Mouse (Mus musculus): Measurements from ENCODE around the gene Nacc2. TPM values are rescaled to one million over a fixed set of nuclear protein-coding genes. Genes with fewer than 3 reads are reported as not detected.

Gene Nacc2
- polyA plus RNA-seq, 1 experiment from 2014 or later = 5.1 TPM

DNA sequence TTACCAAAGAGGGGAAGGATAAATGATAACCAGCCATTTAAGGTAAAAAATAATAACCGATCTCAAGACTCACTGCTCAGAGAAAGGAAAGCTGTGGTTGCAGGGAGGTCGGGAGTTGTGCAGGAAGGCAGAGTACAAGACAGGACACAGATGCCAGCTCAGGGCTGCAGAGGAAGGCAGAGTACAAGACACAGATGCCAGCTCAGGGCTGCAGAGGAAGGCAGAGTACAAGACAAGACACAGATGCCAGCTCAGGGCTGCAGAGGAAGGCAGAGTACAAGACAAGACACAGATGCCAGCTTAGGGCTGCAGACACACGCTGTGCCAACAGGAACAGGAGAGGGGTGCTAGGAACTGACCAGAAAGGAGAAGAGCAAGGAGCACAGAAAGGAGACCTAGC, 42.2 kb downstream of the Nacc2 start:
- Histone ChIP-seq H3K4me1 (0 out of 2 replicates have a peak, but pooled peaks cover 4% of the 10 kb centered on the region), H3K36me3 (no peaks in the 10 kb centered on the region), H3K27me3 (ENCODE audit: insufficient read depth, poor library complexity, severe bottlenecking) (peaks cover 6% of the 10 kb centered on the region; the same call in 1 of the 2 replicates), H3K27ac (no peak overlapping the region), H3K4me3 (no peak overlapping the region), H3K9me3 (no peaks in the 10 kb centered on the region)
- no peak for DNase-seq (ENCODE audit: low spot score)
- 76% methylated on average over 3 of the region's 3 CpGs for WGBS

DNA sequence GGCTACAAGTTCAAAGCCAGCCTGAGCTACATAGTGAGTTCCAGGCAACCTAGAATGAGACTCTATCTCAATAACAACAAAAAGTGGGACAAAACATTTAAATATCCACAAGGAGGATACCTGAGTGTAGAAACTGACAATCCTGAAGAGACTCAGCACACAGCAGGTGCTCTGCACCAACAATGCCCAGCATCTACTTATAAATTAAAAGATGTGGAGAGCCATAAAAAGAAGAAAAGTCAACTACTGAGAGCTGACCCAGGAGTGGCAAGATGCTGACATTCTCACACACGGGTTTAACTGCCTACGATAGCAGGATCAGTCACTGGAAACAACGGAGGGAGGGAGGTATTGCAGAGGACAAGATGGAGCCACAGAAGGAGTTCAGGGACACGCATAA, 43.6 kb downstream of the Nacc2 start:
- WGBS = 82% methylated on average over 4 of the region's 4 CpGs
- Histone ChIP-seq H3K4me3 (no peak overlapping the region), H3K27ac (no peak overlapping the region), H3K4me1 (0 out of 2 replicates have a peak, but pooled peaks cover 4% of the 10 kb centered on the region), H3K9me3 (no peaks in the 10 kb centered on the region), H3K27me3 (ENCODE audit: insufficient read depth, poor library complexity, severe bottlenecking) (no peaks in the 10 kb centered on the region), H3K36me3 (no peaks in the 10 kb centered on the region)
- no peak for DNase-seq (ENCODE audit: low spot score)

DNA sequence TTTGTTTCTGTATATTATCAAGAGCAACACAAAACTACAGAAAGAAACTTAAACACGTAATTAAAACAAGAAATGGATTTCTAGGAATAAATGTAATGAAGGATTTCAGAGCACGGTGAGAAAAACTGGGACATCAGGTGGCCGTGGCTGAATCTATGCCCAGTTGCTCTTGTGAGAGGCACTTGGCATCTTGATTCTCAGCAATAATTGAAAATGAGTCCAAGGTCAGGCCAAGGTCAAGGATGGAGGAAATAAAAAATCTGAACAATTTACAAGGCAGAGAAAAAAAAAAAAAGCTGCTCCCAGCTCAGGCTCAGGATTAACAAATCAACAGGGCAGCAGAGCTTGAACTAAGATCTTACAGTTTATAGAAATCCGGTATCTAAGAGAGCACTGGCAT, 46.0 kb downstream of the Nacc2 start:
- Histone ChIP-seq H3K27me3 (ENCODE audit: insufficient read depth, poor library complexity, severe bottlenecking) (no peaks in the 10 kb centered on the region), H3K36me3 (no peaks in the 10 kb centered on the region), H3K9me3 (no peaks in the 10 kb centered on the region), H3K4me1 (0 out of 2 replicates have a peak, but pooled peaks cover 4% of the 10 kb centered on the region), H3K4me3 (no peak overlapping the region), H3K27ac (no peak overlapping the region)
- 86% methylated on average over 4 of the region's 4 CpGs for WGBS
- DNase-seq (ENCODE audit: low spot score) = no peak

DNA sequence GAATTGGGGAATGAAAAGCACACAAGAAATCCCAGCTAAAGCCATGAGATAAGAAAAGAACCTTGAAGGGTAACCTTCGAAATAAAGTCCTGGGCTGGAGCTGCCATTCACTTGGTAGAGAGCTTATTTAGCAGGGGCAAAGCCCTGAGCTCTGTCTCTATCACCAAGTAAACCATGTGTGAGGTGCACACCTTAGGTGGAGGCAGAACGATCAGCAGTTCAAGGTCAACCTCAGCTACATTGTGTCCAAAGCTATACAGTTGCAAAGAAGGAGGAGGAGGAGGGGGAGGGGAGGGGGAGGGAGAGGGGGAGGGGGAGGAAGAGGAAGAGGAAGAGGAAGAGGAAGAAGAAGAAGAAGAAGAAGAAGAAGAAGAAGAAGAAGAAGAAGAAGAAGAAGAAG, 46.9 kb downstream of the Nacc2 start:
- Histone ChIP-seq H3K4me1 (0 out of 2 replicates have a peak, but pooled peaks cover 4% of the 10 kb centered on the region), H3K4me3 (no peak overlapping the region), H3K36me3 (no peaks in the 10 kb centered on the region), H3K27ac (no peak overlapping the region), H3K27me3 (ENCODE audit: insufficient read depth, poor library complexity, severe bottlenecking) (no peaks in the 10 kb centered on the region), H3K9me3 (no peaks in the 10 kb centered on the region)
- no peak for DNase-seq (ENCODE audit: low spot score)
- 77% methylated on average over 2 of the region's 2 CpGs for WGBS

DNA sequence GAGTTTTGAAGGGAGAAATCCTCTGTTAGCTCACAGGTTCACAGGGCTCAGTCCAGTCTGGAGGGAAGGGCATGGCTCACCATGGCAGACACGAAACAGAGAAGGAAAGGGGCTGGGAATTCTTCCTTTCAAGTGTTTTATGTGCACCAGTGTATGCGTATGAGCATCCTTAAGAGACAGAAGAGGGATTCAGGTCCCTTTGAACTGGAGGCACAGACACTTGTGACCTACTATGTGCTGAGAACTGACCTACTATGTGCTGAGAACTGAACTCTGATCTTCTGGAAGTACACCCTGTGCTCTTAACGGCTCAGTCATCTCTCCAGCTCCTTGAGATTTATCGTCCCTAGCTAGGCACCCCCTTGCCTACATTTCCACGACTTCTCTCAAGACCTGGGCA, 48.5 kb downstream of the Nacc2 start:
- H3K4me3 ChIP-seq = no peak overlapping the region
- no peaks in the 10 kb centered on the region for H3K27me3 ChIP-seq (ENCODE audit: insufficient read depth, poor library complexity, severe bottlenecking)
- no peaks in the 10 kb centered on the region for H3K4me1 ChIP-seq
- no peaks in the 10 kb centered on the region for H3K36me3 ChIP-seq
- DNase-seq (ENCODE audit: low spot score) = no peak
- no peaks in the 10 kb centered on the region for H3K9me3 ChIP-seq
- H3K27ac ChIP-seq = no peak overlapping the region
- 83% methylated on average over 5 of the region's 5 CpGs for WGBS

DNA sequence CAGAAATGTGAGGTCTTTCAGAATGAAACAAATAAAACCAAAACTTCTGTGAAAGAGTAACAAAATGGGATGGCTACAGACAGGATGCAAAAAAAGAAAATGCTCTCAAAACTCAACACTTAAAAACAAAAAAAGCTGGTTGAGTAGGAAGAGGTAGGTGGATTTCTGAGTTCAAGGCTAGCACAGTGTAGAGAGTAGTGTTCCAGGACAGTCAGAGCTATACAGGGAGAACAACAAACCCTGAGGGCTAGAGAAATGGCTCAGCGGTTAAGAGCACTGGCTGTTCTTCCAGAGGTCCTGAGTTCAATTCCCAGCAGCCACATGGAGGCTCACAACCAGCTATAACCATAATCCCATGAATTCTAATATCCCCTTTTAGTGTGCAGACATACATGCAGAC, 54.4 kb downstream of the Nacc2 start:
- WGBS = 77% methylated on average over 1 of the region's 1 CpGs
- DNase-seq (ENCODE audit: low spot score) = no peak

DNA sequence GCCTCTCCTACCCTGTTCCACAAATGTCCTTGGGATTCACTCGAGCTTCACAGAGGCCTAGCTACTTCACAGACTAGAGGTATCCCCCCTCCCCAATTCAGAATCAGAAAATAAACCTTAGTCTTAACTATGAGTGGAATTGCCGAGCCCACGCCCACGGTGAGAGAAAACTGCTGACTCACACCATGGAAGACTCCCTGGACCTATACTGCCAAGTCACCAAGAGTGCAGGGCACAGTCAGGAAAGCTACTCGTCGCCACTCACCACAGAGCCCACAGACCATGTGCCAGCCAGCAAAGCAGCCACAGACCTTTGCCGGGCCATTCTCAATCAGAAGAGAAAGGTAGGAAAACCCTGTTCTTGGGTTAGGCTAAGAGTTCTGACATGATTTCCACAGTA, 54.8 kb downstream of the Nacc2 start:
- DNase-seq (ENCODE audit: low spot score) = no peak
- Histone ChIP-seq H3K4me1 (peaks cover 31% of the 10 kb centered on the region), H3K27me3 (ENCODE audit: insufficient read depth, poor library complexity, severe bottlenecking) (peaks cover 5% of the 10 kb centered on the region; the same call in 1 of the 2 replicates), H3K9me3 (no peaks in the 10 kb centered on the region), H3K4me3 (no peak overlapping the region), H3K27ac (peak overlapping the region; percentile 29; the same call in 1 of the 2 replicates), H3K36me3 (no peaks in the 10 kb centered on the region)
- WGBS = 72% methylated on average over 7 of the region's 7 CpGs

More for the DNA sequence above, 54.4 kb downstream of the Nacc2 start:
- H3K27me3 ChIP-seq (ENCODE audit: insufficient read depth, poor library complexity, severe bottlenecking) = peaks cover 3% of the 10 kb centered on the region; the same call in 1 of the 2 replicates
- H3K36me3 ChIP-seq = no peaks in the 10 kb centered on the region
- no peaks in the 10 kb centered on the region for H3K9me3 ChIP-seq
- H3K4me1 ChIP-seq = peaks cover 31% of the 10 kb centered on the region
- no peak overlapping the region for H3K4me3 ChIP-seq
- H3K27ac ChIP-seq = no peak overlapping the region

DNA sequence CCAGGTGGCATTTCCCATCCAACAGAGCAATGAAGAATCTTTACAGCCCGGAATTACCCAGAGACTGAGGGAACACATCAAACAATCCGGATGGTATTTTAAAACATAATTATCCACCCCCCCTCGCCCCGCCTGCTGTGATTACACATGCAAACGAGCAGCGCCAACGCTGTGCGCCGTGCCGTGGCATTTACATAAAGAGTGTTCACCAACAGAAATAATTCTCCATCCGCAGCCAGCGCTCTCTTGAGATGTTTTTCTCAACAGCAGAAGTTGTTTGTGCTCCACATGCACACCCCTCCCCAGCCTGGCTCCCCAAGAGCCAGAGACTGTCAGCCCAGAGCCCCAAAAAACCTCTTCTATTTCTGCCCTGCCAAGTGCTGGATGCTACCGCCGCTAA, 56.5 kb downstream of the Nacc2 start:
- Histone ChIP-seq H3K9me3 (no peaks in the 10 kb centered on the region), H3K36me3 (no peaks in the 10 kb centered on the region), H3K4me1 (peaks cover 40% of the 10 kb centered on the region), H3K27me3 (ENCODE audit: insufficient read depth, poor library complexity, severe bottlenecking) (peaks cover 18% of the 10 kb centered on the region; the same call in 1 of the 2 replicates), H3K27ac (no peak overlapping the region), H3K4me3 (no peak overlapping the region)
- 76% methylated on average over 14 of the region's 14 CpGs for WGBS
- DNase-seq (ENCODE audit: low spot score) = no peak

DNA sequence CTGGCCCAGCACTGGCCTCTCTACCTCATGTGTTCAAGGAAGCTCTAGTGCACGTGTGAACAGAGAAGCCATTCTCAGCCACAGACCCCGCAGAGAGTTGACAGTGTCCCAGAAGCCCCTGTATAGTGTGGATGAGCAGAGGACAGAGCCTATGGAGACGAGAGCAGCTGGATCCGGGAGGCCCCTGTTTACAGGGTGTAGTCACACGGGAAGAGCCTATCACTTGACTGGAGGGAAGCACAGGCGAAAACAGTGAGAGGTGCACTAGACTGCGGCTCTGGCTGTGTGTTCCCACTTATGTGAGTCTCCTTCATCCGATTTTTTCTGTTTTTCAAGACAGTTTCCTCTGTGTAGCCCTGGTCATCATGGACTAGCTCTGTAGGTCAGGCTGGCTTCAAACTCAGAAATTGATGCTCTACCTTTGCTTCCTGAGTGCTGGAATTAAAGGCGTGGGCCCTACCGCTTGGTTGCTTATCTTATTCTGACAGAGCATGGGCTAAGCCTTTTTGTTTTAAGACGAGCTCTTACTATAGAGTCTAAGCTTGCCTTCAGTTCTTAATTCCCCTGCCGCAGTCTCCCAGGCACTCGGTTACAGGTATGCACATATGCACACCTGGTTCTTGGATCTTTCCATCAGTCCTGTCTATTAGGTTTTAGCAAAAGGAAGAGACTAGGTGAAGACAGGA, 60.1 kb downstream of the Nacc2 start:
- 0 out of 2 replicates have a peak overlapping the region, but pooled peaks have one; percentile 16 for H3K27ac ChIP-seq
- 68% methylated on average over 13 of the region's 13 CpGs for WGBS
- no peaks in the 10 kb centered on the region for H3K36me3 ChIP-seq
- DNase-seq (ENCODE audit: low spot score) = no peak
- H3K27me3 ChIP-seq (ENCODE audit: insufficient read depth, poor library complexity, severe bottlenecking) = peaks cover 33% of the 10 kb centered on the region; the same call in 1 of the 2 replicates
- H3K4me1 ChIP-seq = peaks cover 40% of the 10 kb centered on the region
- no peaks in the 10 kb centered on the region for H3K9me3 ChIP-seq
- no peak overlapping the region for H3K4me3 ChIP-seq

DNA sequence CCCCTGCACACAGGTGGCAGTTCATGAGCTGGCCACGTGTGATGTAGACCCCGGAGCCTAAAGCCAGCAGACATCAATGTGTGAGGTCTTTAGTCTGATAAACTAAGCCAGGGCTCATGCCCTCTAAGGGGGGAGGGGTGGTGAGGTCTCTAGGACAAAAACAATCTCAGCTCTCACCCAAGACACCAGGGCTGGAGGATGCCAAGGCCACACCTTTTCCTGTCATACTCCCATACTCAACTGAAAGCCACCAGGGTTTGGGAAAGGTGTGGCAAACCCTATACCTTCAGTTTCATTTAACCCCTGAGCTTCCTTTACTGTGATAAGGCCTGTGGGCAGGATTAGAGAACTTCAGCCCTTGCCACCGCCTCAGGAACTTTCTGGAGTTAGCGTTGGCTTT, 60.8 kb downstream of the Nacc2 start:
- H3K36me3 ChIP-seq = no peaks in the 10 kb centered on the region
- WGBS = 63% methylated on average over 4 of the region's 4 CpGs
- DNase-seq (ENCODE audit: low spot score) = no peak
- peaks cover 33% of the 10 kb centered on the region; the same call in 1 of the 2 replicates for H3K27me3 ChIP-seq (ENCODE audit: insufficient read depth, poor library complexity, severe bottlenecking)
- H3K27ac ChIP-seq = 0 out of 2 replicates have a peak overlapping the region, but pooled peaks have one; percentile 16
- H3K4me1 ChIP-seq = peaks cover 35% of the 10 kb centered on the region
- no peaks in the 10 kb centered on the region for H3K9me3 ChIP-seq
- no peak overlapping the region for H3K4me3 ChIP-seq

DNA sequence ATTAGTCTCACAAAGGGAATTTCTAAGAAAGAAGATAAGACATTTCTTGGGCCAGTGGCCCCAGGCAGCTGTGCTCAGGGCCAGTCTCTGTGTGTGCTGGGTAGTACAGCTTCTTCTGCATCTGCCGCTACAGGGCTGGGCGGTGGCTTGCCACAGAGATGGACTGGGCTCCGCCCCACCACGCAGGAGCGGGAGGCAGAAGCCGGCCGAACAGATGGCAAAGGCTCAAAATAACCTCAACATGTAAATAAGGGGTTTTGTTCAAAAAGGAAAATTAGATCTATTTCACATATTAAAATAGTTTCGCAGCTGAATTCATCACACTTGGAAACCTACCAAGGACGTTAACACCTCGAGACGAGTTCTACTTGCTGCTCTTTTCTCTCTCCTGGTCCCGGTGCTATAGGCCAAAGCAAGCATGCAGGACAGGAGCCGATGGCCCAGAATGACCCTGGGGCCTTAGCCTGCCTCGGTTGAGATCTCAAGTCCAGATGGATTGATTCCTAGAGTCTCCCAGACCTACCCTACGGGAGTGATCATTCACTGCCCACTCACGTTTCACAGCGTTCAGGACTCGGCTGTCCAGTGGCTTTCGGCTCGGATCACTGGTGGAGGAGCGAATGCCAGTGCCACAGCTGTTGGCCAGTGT, 61.9 kb downstream of the Nacc2 start:
- no peak for DNase-seq (ENCODE audit: low spot score)
- H3K36me3 ChIP-seq = no peaks in the 10 kb centered on the region
- WGBS = 71% methylated on average over 21 of the region's 21 CpGs

DNA sequence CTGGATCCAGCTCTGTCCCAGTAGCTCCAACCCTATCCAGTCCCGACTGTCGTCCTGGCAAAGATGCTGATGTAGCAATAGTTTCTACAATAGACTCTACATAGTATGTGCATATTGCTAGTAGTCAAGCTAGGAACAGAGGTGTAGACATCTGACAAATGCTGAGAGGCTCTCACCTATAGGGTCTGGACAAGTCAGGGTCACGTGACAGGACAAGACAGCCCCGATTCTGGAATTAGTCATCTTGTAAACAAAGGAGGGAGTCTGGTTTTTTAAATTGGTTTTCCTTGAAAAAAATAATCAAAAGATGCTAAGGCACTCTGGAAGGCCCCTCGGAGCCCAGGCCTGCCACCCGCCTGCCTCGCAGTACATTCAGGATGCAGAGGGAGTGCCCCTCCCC, 66.0 kb downstream of the Nacc2 start:
- Histone ChIP-seq H3K4me3 (no peak overlapping the region), H3K27me3 (ENCODE audit: insufficient read depth, poor library complexity, severe bottlenecking) (peaks cover 25% of the 10 kb centered on the region; the same call in 1 of the 2 replicates), H3K4me1 (peaks cover 13% of the 10 kb centered on the region), H3K36me3 (no peaks in the 10 kb centered on the region), H3K9me3 (no peaks in the 10 kb centered on the region), H3K27ac (no peak overlapping the region)
- no peak for DNase-seq (ENCODE audit: low spot score)
- WGBS = 81% methylated on average over 7 of the region's 7 CpGs

More for the DNA sequence above, 61.9 kb downstream of the Nacc2 start:
- H3K4me1 ChIP-seq = peaks cover 26% of the 10 kb centered on the region
- H3K4me3 ChIP-seq = no peak overlapping the region
- no peaks in the 10 kb centered on the region for H3K9me3 ChIP-seq
- no peak overlapping the region for H3K27ac ChIP-seq
- peaks cover 33% of the 10 kb centered on the region; the same call in 1 of the 2 replicates for H3K27me3 ChIP-seq (ENCODE audit: insufficient read depth, poor library complexity, severe bottlenecking)

DNA sequence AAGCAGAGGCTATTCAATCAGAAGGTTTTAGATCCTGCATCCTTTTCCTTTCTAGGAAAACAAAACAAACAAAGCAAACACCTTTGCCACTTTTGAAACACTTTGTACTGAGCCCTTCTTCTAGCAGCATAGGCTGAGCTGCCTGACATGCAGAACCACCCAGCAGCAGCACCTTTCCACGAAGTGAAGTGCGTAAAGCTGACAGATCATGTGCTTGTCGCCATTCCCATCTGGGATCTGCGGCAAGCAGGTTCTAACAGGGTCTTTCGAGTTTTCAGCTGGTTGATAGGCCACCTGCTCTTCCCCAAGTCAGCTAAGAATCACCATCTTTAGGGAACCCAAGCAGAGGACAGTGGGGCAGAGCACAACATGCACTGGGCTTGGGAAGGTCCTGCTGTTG, 66.8 kb downstream of the Nacc2 start:
- Histone ChIP-seq H3K9me3 (no peaks in the 10 kb centered on the region), H3K27me3 (ENCODE audit: insufficient read depth, poor library complexity, severe bottlenecking) (peaks cover 21% of the 10 kb centered on the region; the same call in 1 of the 2 replicates), H3K4me1 (peaks cover 12% of the 10 kb centered on the region; the same call in 1 of the 2 replicates), H3K4me3 (no peak overlapping the region), H3K36me3 (no peaks in the 10 kb centered on the region), H3K27ac (no peak overlapping the region)
- 69% methylated on average over 5 of the region's 5 CpGs for WGBS
- no peak for DNase-seq (ENCODE audit: low spot score)

Measured in heart, embryonic 10.5 days (tissue).